Mouse (Mus musculus) hindbrain, embryonic 11.5 days (tissue): Measurements from ENCODE around the gene Ambn. TPM values are rescaled to one million over a fixed set of nuclear protein-coding genes. Genes with fewer than 3 reads are reported as not detected.
"Not testable (repeated sequence)": the region's sequence is repeated elsewhere in the genome, so short reads cannot be mapped to it uniquely, and the experiment has no call there.

Experiments used
- ATAC-seq: fragments of 200-750 bp; cut with Nextera tagmentation; 2 replicates; pipeline ENCODE4 v1.8.0; 2017; ENCODE audit warnings: mild to moderate bottlenecking, moderate TSS enrichment, moderate library complexity; ENCODE audit not compliant: low FRiP score
- DNase-seq: peaks from one replicate; pipeline ENCODE4 v3.0.0-alpha.2; 2015; ENCODE audit warnings: low spot score
- H3K27ac ChIP-seq: fragments of 300-500 bp; sonication (generic); 2 replicates; pipeline ENCODE4 v1.5.1; 2014; ENCODE audit warnings: mild to moderate bottlenecking, low read depth, low read length
- H3K27me3 ChIP-seq: fragments of 300-500 bp; sonication (generic); 2 replicates; pipeline ENCODE4 v1.6.1; 2014; ENCODE audit warnings: mild to moderate bottlenecking, low read length, moderate library complexity, mixed read lengths; ENCODE audit not compliant: control insufficient read depth, insufficient read depth
- H3K36me3 ChIP-seq: fragments of 300-500 bp; sonication (generic); 2 replicates; pipeline ENCODE4 v1.6.1; 2014; ENCODE audit warnings: mild to moderate bottlenecking, low read length, moderate library complexity, mixed read lengths; ENCODE audit not compliant: control insufficient read depth, insufficient read depth
- H3K4me1 ChIP-seq: fragments of 300-500 bp; sonication (generic); replicated peaks from 2 replicates; pipeline ENCODE4 v1.6.1; 2014; ENCODE audit warnings: low read length, mixed read lengths; ENCODE audit not compliant: control insufficient read depth, insufficient read depth
- H3K4me2 ChIP-seq: fragments of 300-500 bp; sonication (generic); replicated peaks from 2 replicates; pipeline ENCODE4 v1.6.1; 2014; ENCODE audit warnings: mild to moderate bottlenecking, low read depth, low read length
- H3K4me3 ChIP-seq: fragments of 300-500 bp; sonication (generic); 2 replicates; pipeline ENCODE4 v1.5.1; 2014; ENCODE audit warnings: low read depth, low read length
- H3K9ac ChIP-seq: fragments of 300-500 bp; sonication (generic); 2 replicates; pipeline ENCODE4 v1.6.1; 2014; ENCODE audit warnings: low read depth, low read length
- H3K9me3 ChIP-seq: fragments of 300-500 bp; sonication (generic); 2 replicates; pipeline ENCODE4 v1.6.1; 2016; ENCODE audit warnings: low read length; ENCODE audit not compliant: control insufficient read depth
- WGBS: fragments of 180-500 bp; shearing (Covaris S2); extraction: QIAGEN DNeasy Blood & Tissue Kit; methylation state at CpG from one replicate; pipeline ENCODE4 v1.1.7; 2014; 5-methylcytosine and 5-hydroxymethylcytosine counted together
- polyA plus RNA-seq: library from polyadenylated mRNA; unstranded; fragments of >200 nt; fragmentation: Nextera tagmentation; extraction: Ambion mirVana; gene quantifications from 2 replicates; pipeline ENCODE4 v1.2.1, GENCODE M21; 2014

Ambn gene
- polyA plus RNA-seq, result not detected in 2 replicates

DNA sequence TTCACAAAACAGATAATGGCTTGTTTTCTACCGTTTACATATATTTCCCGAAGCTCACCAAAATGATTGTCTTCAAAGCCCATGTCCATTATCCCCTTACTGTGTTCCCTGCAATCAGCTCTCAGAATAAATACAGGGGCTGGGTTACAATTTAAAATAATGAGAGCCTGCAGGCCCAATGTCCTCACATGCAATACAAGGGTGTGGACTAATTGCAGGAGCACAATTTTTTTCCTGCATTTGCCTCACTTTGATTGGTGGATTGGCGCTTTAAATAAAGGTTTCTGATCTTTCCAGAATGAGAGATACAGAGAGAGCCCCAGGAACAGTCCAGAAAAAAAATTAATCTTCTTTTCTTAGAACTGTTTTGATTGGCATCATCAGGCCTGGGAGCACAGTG, at the start of gene Ambn:
Gene Ambn, plus strand, starts transcription at position 301 of the 400 bp plus-strand sequence.
- Histone ChIP-seq H3K9ac (no peak within 1 kb of the TSS), H3K4me2 (no peak within 1 kb of the TSS), H3K4me1 (no peaks in the 10 kb centered on the region), H3K4me3 (no peak within 1 kb of the TSS), H3K36me3 (no peaks in the 10 kb centered on the region), H3K27me3 (no peaks in the 10 kb centered on the region), H3K27ac (no peak within 1 kb of the TSS), H3K9me3 (no peaks in the 10 kb centered on the region)
- 90% methylated on average over 3 of the region's 3 CpGs for WGBS
- no peak for DNase-seq
- no peak for ATAC-seq

DNA sequence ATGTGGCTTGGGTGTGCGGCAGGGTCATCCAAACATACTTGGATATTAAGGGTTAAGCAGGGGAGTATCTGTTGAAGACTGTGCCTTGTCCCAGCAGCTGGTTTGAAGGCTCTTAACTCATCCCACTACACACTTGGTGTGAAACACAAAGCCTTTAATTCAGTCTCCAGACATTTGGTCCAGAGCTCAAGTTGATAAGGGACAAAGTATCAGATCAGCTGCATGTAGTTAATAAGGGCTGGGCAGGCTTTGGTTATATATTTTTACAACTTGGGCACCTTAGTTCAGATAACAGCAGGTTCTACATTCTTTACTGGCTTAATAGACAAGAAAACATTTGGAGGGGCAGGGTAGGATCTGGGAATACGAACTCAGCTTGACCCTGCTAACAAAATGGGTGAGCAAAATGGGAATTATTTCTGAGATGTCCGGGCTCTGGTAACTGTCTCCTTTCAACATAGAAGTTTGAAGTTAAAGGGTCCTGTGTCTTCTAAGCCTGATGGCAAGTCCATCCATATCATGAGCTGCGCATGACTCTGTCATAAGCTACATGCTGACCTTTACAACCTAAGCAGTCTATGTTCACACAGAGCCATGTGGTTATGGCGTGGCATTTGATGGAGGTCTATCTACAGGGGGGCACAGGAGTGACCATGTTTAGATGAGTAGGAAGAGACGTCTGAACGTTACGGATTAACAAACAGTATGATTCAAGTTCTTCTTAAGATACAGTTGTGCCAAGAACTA, 35.3 kb upstream of the Ambn start:
- DNase-seq (no peak), ATAC-seq (no peak)
- Histone ChIP-seq H3K4me1 (no peaks in the 10 kb centered on the region), H3K4me3 (no peak overlapping the region), H3K27me3 (no peaks in the 10 kb centered on the region), H3K27ac (no peak overlapping the region), H3K9me3 (no peaks in the 10 kb centered on the region), H3K4me2 (no peak overlapping the region), H3K36me3 (no peaks in the 10 kb centered on the region), H3K9ac (no peak overlapping the region)
- WGBS, result 89% methylated on average over 8 of the region's 8 CpGs

DNA sequence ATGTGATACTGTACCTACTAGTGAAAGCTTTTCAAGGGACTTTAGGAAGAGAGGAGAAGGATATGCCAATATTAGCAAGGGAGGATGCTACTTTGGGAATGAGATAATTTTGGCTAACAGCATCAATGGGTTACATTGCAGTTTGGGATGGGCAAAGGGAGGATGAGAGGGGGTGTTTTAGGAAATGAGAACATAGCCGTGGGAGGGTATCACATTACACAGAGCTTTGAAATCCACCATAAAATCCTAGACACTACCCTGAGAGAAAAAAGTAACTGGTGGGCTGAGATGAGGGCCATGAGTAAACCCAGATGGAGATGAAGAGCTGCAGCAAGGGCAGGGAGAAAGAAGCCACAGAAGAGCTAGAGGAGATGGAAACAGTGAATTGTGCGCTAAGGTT, 30.9 kb upstream of the Ambn start:
- not testable (repeated sequence) for H3K27me3 ChIP-seq, H3K4me3 ChIP-seq, H3K4me1 ChIP-seq, H3K27ac ChIP-seq, H3K9ac ChIP-seq, H3K9me3 ChIP-seq, H3K4me2 ChIP-seq, DNase-seq, H3K36me3 ChIP-seq, ATAC-seq
- WGBS, result 78% methylated on average over 2 of the region's 2 CpGs

DNA sequence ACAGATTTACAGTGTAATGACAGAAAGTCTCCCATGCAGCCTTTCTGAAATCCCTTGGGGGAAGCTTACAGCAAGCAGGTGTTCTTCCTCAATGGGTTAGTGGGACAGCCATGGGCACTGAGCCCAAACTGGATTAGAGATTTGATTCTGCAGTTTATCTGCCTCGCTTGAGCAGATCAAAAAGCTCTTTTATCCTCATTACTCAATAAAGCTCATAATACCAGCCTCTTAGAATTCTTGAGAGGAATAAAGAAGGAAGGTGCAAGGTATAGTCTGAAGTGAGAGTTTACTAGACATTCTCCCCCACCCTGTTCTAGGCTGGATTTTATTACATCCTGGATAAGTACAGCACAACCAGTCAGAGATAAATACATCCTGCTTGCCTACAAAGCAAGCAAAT, 29.0 kb upstream of the Ambn start:
- H3K4me1 ChIP-seq, result no peaks in the 10 kb centered on the region
- WGBS, result 74% methylated on average over 1 of the region's 1 CpGs
- no peak overlapping the region for H3K9ac ChIP-seq
- ATAC-seq, result no peak
- no peaks in the 10 kb centered on the region for H3K27me3 ChIP-seq
- no peak for DNase-seq
- H3K4me2 ChIP-seq, result no peak overlapping the region
- no peaks in the 10 kb centered on the region for H3K36me3 ChIP-seq
- H3K4me3 ChIP-seq, result no peak overlapping the region
- no peak overlapping the region for H3K27ac ChIP-seq
- H3K9me3 ChIP-seq, result no peaks in the 10 kb centered on the region

DNA sequence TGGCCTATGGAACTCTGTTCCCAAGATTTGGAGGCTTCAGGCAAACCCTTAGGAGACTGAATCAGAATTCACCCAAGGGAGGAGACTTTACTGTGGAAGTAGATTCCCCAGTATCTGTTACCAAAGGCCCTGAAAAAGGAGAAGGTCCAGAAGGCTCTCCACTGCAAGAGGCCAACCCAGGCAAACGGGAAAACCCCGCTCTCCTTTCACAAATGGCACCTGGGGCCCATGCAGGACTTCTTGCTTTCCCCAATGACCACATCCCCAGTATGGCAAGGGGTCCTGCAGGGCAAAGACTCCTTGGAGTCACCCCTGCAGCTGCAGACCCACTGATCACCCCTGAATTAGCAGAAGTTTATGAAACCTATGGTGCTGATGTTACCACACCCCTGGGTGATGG, 11.7 kb downstream of the Ambn start:
- DNase-seq, result no peak
- no peaks in the 10 kb centered on the region for H3K4me1 ChIP-seq
- 85% methylated on average over 2 of the region's 2 CpGs for WGBS
- no peaks in the 10 kb centered on the region for H3K36me3 ChIP-seq
- H3K4me3 ChIP-seq, result no peak overlapping the region
- H3K27me3 ChIP-seq, result no peaks in the 10 kb centered on the region
- H3K9me3 ChIP-seq, result no peaks in the 10 kb centered on the region
- H3K9ac ChIP-seq, result no peak overlapping the region
- no peak overlapping the region for H3K4me2 ChIP-seq
- no peak overlapping the region for H3K27ac ChIP-seq
- ATAC-seq, result no peak

DNA sequence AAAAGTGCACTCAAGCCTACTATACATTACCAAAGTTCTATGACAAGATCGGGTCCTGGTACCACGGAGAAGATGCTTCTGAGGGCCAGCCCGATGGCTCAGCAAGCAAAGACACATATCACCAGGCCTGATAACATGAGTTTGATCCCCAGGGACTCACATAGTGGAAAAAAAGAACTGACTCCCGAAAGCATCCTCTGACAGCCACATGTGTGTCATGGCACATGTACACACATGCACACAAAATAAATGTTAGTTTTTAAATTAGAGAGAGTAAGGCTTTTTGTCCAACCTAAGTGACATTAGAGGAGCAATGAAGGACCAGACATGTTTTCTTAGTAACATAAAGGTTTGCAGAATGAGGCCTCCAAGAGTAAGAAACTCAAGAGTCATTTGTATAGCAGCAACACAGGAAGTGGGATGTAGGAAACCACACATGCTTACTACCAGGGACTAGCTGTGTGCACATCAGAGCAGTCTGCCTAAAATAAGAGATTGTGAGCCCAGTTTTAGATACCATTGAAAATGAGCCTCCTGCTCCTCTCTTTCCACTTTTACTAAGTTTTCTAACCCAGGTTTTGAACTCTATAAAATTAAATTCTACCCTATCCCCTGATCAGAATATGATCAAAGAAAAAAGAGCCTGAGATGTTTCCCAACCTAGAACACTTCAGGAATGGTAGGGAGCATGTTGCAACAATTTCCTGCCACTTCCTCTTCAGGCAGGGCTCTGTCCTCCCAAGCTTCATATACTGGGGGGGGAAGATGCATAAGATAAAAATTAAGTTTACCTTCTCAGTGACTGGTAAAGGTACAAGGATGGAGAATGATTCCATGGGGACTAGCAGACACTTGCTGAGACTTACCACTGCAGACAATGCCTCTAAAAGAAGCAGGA, 13.3 kb downstream of the Ambn start:
- Histone ChIP-seq H3K27ac (no peak overlapping the region), H3K9ac (no peak overlapping the region), H3K36me3 (no peaks in the 10 kb centered on the region), H3K4me2 (no peak overlapping the region), H3K27me3 (no peaks in the 10 kb centered on the region), H3K4me1 (no peaks in the 10 kb centered on the region), H3K4me3 (no peak overlapping the region), H3K9me3 (no peaks in the 10 kb centered on the region)
- DNase-seq, result no peak
- WGBS, result 93% methylated on average over 4 of the region's 4 CpGs
- ATAC-seq, result no peak

DNA sequence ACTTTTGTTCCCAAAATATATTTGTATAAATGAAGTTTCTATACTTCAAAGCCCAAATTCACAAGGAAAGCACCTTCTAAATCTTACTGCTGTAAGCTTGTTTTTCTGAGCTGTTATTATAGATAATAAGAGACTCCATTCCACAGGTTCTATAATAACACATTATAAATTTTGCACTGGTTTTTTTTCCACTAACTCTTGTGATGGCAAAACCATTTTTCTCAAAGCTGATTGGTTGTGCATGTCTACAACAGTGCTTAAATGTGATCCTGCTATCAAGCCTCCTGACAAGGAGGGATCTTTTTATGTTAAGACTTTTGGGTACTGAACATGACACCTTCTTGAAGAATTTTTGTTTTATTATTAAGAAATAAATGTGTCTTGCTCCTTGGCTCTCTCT, 31.9 kb downstream of the Ambn start, which contains the start of gene Enam:
Gene Enam, plus strand, starts transcription at position 301 of the 400 bp plus-strand sequence.
- no peak within 1 kb of the TSS for H3K4me2 ChIP-seq

DNA sequence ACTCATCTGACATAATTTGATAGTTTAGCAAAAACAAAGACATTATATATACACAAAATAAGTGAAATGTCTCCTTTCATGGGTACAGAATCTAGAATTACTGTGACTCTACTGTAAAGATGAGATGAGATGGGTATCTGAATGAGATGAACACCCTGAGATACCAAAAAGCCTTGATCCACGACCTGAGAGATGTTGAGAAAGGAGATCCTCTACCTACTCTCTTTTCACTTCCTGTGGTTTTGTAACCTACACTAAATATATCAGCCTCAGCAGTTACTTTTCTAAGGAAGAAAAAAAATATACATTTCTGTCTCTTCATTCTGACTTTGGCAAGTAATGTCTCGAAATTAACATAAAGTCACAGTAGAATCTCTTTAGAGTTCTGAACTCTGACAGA, 33.2 kb downstream of the Ambn start:
- no peaks in the 10 kb centered on the region for H3K27me3 ChIP-seq
- H3K4me1 ChIP-seq, result no peaks in the 10 kb centered on the region
- H3K36me3 ChIP-seq, result no peaks in the 10 kb centered on the region
- H3K4me2 ChIP-seq, result no peak overlapping the region
- WGBS, result 72% methylated on average over 2 of the region's 2 CpGs
- ATAC-seq (no peak), DNase-seq (no peak)
- no peak overlapping the region for H3K4me3 ChIP-seq
- no peak overlapping the region for H3K9ac ChIP-seq
- H3K9me3 ChIP-seq, result no peaks in the 10 kb centered on the region
- H3K27ac ChIP-seq, result no peak overlapping the region

More for the DNA sequence above, 31.9 kb downstream of the Ambn start, which contains the start of gene Enam:
- no peaks in the 10 kb centered on the region for H3K27me3 ChIP-seq
- no peaks in the 10 kb centered on the region for H3K36me3 ChIP-seq
- no peaks in the 10 kb centered on the region for H3K4me1 ChIP-seq
- no peak for ATAC-seq
- no peak for DNase-seq
- H3K4me3 ChIP-seq, result no peak within 1 kb of the TSS
- no peak within 1 kb of the TSS for H3K27ac ChIP-seq
- no peaks in the 10 kb centered on the region for H3K9me3 ChIP-seq
- H3K9ac ChIP-seq, result no peak within 1 kb of the TSS
